Mouse (Mus musculus): Measurements from ENCODE around the gene Pcdh9.

DNA sequence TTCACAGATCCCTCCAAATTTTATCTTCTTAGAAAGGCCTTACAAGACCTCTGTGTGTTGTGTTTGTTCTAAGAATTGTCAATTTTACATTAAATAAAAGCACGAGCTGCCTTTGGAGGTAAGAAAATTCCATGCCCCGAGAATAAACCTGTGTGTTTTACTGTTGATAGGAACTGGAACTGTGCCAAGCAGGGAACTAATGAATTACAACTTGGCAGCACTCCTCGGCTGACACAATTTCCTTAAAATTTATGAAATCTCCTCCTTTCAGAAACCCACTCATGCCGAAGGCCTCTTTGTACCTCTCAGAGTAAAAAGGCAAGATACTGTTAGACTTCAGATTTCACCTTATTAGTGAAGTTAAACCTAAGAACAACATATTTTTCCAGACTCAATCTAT lies 72.9 kb downstream of the Pcdh9 start:
- TF ChIP-seq CTCF (IDR thresholded peaks at IDR 0.05; ENCODE audit: extremely low read depth, insufficient read length, insufficient replicate concordance, low read depth, low read length) (no peak), POLR2A (IDR thresholded peaks at IDR 0.05; ENCODE audit: low read depth, low read length) (no peak)

Data from small intestine, adult 2 months (tissue).